ENCODE assay signal across 8 mouse cellular contexts in the genomic region with DNA sequence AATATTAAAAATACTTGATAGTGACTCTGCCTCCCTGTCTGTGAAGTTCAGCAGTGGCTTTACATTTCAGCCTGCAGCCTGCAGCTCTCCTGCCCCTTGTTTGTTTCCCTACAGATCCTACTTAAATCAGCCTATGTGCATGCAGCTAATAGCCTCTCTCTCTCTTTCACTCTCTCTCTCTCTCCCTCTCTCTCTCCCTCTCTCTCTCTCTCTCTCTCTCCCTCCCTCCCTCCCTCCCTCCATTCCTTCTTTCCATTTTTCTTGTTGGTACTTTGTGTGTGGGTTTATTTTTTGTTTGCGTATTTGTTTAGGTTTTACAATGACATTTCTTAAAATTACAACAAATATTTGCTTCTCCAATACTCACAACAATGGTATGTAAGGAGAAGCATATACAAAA. TPM values are rescaled to one million over a fixed set of nuclear protein-coding genes. Genes with fewer than 3 reads are reported as not detected.
DNase-seq lines count a peak whose midpoint lies in the region; ATAC-seq lines count a peak whose summit lies in the region.

Gene Lrrn3 (minus strand): TSS at position 101 of the 400 bp plus-strand sequence.

- H3K36me3 ChIP-seq in kidney, embryonic 16.5 days (ENCODE audit: insufficient read depth, low read length), result no peaks in the 10 kb centered on the region
- H3K36me3 ChIP-seq in hindbrain, embryonic 15.5 days, result no peaks in the 10 kb centered on the region
- H3K36me3 ChIP-seq in midbrain, embryonic 10.5 days, result no peaks in the 10 kb centered on the region

- no peaks in the 10 kb centered on the region for H3K9me3 ChIP-seq in kidney, embryonic 16.5 days (ENCODE audit: low read length)
- H3K9me3 ChIP-seq in hindbrain, embryonic 15.5 days, result no peaks in the 10 kb centered on the region
- H3K9me3 ChIP-seq in midbrain, embryonic 10.5 days (replicated peaks), result no peaks in the 10 kb centered on the region

- H3K9ac ChIP-seq in kidney, embryonic 16.5 days (replicated peaks; ENCODE audit: low read length), result peak within 1 kb of the TSS; percentile 50
- peak within 1 kb of the TSS; percentile 79 for H3K9ac ChIP-seq in hindbrain, embryonic 15.5 days

- peaks cover 23% of the 10 kb centered on the region; the same call in 1 of the 2 replicates for H3K4me1 ChIP-seq in kidney, embryonic 16.5 days (ENCODE audit: insufficient read depth, low read length)
- peaks cover 23% of the 10 kb centered on the region for H3K4me1 ChIP-seq in hindbrain, embryonic 15.5 days (replicated peaks)
- H3K4me1 ChIP-seq in midbrain, embryonic 10.5 days, result peaks cover 38% of the 10 kb centered on the region

- DNase-seq in kidney, postnatal 4 days, result no peak
- no peak for DNase-seq in adrenal gland, postnatal 4 days (ENCODE audit: low spot score in 2 of 2)
- no peak for DNase-seq in midbrain, embryonic 10.5 days (ENCODE audit: low spot score)
- no peak for DNase-seq in ovary, postnatal 10 days (ENCODE audit: low spot score)
- no peak for DNase-seq in cerebellum, adult 9-11 months
- no peak for DNase-seq in cerebellum, postnatal 4 days (ENCODE audit: low spot score in 2 of 2)

- H3K4me2 ChIP-seq in kidney, embryonic 16.5 days (replicated peaks; ENCODE audit: low read depth, low read length), result peak within 1 kb of the TSS; percentile 65
- peak within 1 kb of the TSS; percentile 56 for H3K4me2 ChIP-seq in hindbrain, embryonic 15.5 days

- WGBS in kidney, embryonic 16.5 days, result 100% methylated on average over 1 of the region's 1 CpGs
- 96% methylated on average over 1 of the region's 1 CpGs for WGBS in hindbrain, embryonic 15.5 days
- 93% methylated on average over 1 of the region's 1 CpGs for WGBS in midbrain, embryonic 10.5 days

- H3K27ac ChIP-seq in kidney, embryonic 16.5 days (ENCODE audit: low read length), result no peak within 1 kb of the TSS
- peak within 1 kb of the TSS; percentile 94 for H3K27ac ChIP-seq in hindbrain, embryonic 15.5 days (replicated peaks)
- peak within 1 kb of the TSS; percentile 84 for H3K27ac ChIP-seq in midbrain, embryonic 10.5 days (replicated peaks)

- no peak for ATAC-seq in kidney, embryonic 16.5 days (ENCODE audit: low FRiP score, low TSS enrichment)
- no peak for ATAC-seq in hindbrain, embryonic 15.5 days (ENCODE audit: low FRiP score, low read depth)

- peak within 1 kb of the TSS; percentile 46 for H3K4me3 ChIP-seq in kidney, embryonic 16.5 days (ENCODE audit: low read length)
- H3K4me3 ChIP-seq in hindbrain, embryonic 15.5 days, result peak within 1 kb of the TSS; percentile 69
- peak within 1 kb of the TSS; percentile 56 for H3K4me3 ChIP-seq in midbrain, embryonic 10.5 days

- no peaks in the 10 kb centered on the region for H3K27me3 ChIP-seq in kidney, embryonic 16.5 days (ENCODE audit: insufficient read depth, low read length)
- H3K27me3 ChIP-seq in hindbrain, embryonic 15.5 days, result no peaks in the 10 kb centered on the region
- no peaks in the 10 kb centered on the region for H3K27me3 ChIP-seq in midbrain, embryonic 10.5 days (ENCODE audit: low read depth, poor library complexity, severe bottlenecking)

RNA-seq across cellular contexts. Expression of gene Lrrn3, which starts in this region (rescaled TPM):
- 4.2 and 4.3 TPM in 2 replicates for polyA plus RNA-seq in kidney, embryonic 16.5 days (2015; fragmentation: Nextera tagmentation; extraction: Ambion mirVana)
- total RNA-seq in adrenal gland, postnatal 4 days (2021), result 10 to 100 TPM; 33.0 to 38.5 TPM
- 101 and 103 TPM in 2 replicates for polyA plus RNA-seq in hindbrain, embryonic 15.5 days (2015; fragmentation: Nextera tagmentation; extraction: Ambion mirVana)
- polyA plus RNA-seq in midbrain, embryonic 10.5 days (2016; fragmentation: Nextera tagmentation; extraction: Ambion mirVana), result 8.9 and 16.7 TPM in 2 replicates
